Mouse (Mus musculus): ENCODE data around the gene Asic1. TPM values are rescaled to one million over a fixed set of nuclear protein-coding genes. Genes with fewer than 3 reads are reported as not detected.
"Not testable (repeated sequence)": the region's sequence is repeated elsewhere in the genome, so short reads cannot be mapped to it uniquely, and the experiment has no call there.

Asic1 gene
- total RNA-seq, 2 experiments from 2014 or later, result 0.48 to 0.55 TPM

DNA sequence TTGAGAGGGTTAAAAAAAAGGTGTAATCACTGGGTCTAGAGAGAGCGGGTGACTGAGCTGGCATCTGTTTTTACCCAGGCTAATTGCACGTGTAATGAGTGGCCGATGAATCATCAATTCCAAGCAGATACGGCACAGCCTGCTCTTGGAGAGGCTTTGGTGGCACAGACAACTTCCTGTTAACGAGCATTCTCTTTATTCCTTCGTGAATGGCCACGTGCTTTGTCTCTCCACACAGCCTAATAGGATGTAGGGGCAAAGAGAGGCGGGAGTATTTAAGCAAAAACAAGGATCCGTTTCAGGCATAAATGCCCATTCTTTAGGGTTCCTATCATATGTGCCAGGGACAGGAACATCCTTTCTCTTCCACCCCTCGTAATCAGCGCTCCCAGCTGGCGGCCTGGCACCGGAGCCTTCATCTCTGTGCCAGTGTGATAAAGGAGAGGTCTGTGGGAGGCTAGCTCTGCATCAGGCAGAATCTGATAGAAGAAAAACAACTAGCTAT lies 45.2 kb downstream of the Asic1 start:
- intact Hi-C loops (cut with DNase I), result loop anchor here (2.0 to 5.0 kb wide), 2 partner anchors 63 to 187 kb away; no protein-coding TSS in a partner anchor
- DNase-seq (ENCODE audit: low spot score), result no peak

DNA sequence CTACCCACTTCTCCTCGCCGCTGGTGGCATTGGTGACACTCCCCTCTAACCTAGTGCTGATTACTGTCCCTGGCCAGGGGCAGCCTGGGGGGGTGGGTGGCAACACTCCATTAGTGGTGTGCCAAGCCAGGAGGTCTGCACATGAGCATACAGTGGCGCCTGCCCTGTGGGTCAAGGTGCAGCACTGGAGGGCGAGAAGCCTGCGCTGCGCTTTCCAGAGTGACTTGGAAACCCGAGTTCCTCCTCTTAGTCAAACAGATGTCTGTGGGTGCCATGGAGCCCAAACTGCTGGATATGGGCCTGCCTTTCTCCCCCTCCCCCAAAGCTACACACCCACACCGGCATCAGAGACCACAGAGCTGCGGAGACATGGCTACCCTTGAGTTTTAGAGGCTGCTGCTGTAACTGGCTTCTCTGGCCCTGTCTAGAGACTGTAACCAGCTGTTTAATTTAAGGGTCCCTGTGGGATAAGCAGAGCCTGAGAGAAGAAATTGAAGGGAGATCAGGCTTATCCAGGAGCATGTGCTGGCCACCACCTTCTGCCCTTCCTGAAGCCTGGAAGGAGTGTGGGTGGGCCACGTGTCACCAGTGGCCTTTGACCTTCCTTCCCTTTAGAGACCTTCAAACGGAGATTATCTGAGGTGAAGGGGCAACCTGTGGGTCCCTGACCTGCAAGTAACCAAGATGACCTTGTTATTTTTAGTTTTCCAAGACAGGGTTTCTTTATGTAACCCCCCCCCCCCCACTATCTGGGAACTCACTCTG lies 46.0 kb downstream of the Asic1 start:
- DNase-seq (ENCODE audit: low spot score), result no peak
- intact Hi-C loops (cut with DNase I), result loop anchor here (2.0 to 5.0 kb wide), 2 partner anchors 63 to 186 kb away; no protein-coding TSS in a partner anchor

DNA sequence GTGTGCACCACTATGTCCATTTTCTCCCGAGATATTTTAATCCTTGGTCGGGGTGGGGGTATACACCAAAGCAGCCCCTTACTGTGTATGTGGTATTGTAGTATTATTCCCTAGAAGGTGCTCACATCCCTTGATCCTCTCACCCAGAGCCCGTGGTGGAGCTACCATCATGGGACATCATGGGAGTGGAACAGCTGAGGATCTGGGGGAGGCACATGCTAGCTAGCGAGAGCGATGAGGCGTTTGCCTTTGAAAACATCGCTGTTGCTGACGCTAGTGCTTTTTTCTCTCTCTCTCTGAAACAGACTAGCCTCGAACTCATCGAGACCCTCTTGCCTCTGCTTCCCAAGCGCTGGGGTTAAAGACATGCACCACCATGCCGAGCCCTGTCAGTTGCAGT lies 46.6 kb downstream of the Asic1 start:
- intact Hi-C loops (cut with DNase I), result loop anchor here (5.0 kb wide), 1 partner anchor 185 kb away; no protein-coding TSS in a partner anchor
- no peak for DNase-seq (ENCODE audit: low spot score)

DNA sequence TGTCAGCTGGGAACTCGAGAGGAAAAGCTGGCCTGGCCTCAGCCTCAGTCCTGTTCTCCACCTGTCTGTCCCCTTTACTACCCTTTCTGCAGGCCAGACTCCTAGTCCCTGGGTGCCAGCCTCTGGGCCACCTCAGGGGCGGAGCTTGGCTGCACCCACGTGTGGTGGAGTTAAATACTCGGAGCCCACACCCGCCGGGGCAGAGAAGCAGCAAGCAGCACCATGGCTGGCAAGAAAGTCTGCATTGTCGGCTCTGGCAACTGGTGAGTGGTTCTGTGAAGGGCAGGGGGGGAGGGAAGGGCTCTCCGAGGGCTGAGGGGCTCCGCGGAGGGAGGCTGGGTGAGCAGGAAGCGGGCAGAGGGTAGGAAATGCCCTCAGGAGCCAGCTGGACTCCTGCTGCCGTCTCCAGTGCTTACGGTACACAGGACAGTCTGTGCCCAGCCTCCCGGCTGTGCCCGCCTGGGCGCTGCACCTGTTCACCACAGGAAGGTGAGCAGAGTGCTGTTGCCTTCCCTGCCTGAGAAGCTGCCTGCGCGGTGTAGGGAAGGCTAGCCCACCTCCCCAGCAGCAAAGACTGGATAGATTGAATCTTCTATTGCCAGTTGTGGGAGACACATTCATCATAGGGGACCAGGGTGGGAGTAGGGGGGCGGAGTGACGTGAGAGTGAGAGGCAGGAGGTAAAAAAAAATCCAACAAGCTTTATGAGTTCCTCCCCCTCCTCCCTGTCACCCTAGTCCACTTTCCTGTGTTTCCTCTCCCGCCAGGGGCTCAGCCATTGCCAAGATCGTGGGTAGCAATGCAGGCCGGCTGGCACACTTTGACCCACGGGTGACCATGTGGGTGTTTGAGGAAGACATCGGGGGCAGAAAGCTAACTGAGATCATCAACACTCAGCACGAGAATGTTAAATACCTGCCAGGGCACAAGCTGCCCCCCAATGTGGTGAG lies 47.5 kb downstream of the Asic1 start, which contains the start of gene Gpd1:
Gene Gpd1 (plus strand): TSS at position 130 of the 949 bp plus-strand sequence.
- intact Hi-C loops (cut with DNase I), result loop anchor here (5.0 kb wide), 1 partner anchor 185 kb away; no protein-coding TSS in a partner anchor

DNA sequence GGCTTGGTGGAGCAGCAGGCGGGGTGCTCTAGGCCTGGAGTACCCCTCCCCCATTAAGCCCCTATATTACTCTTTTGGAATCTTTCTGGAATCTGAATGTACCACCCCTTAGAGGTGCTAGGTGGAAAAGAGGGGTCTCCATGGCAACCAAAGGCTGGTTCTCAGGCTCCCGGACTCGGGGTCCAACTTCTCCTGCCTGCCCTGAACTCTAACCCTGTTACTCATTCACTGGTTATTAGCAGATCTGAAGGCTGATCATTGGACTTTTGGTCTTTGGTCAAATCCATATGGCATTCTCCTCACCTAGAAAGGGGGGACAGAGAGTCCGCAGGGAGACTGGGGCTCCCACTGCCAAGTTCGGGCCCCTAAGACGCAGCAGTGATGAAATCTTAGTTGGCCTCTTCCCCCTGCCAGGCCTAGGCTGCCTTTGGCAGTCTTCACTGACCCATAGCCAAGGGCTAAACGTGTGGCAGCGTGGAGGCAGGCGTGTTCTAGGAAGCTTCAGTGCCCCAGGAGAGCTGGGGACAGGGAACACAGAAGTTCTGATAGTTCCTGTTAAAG lies 48.4 kb downstream of the Asic1 start:
- DNase-seq (ENCODE audit: low spot score), result no peak
- intact Hi-C loops (cut with DNase I), result loop anchor here (5.0 kb wide), 1 partner anchor 184 kb away; no protein-coding TSS in a partner anchor

More for the DNA sequence above, 47.5 kb downstream of the Asic1 start, which contains the start of gene Gpd1:
- peak; percentile 29 for DNase-seq (ENCODE audit: low spot score)

DNA sequence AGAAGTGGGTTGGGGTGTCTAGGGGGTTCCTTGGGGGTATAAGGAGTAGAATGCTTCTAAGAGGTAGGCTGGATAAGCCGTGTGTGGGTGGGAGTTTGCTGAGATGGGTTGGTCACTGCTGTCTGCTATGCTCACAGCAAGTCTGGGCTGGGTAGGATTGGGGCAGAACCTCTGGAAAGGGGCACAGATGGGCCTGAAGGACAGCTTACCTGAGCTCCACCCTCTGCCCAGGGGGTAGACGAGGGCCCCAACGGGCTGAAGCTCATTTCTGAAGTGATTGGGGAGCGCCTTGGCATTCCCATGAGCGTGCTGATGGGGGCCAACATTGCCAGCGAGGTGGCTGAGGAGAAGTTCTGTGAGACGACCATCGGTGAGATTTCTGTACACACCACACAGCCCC lies 49.7 kb downstream of the Asic1 start:
- intact Hi-C loops (cut with DNase I), result loop anchor here (5.0 kb wide), 1 partner anchor 182 kb away; no protein-coding TSS in a partner anchor
- no peak for DNase-seq (ENCODE audit: low spot score)

DNA sequence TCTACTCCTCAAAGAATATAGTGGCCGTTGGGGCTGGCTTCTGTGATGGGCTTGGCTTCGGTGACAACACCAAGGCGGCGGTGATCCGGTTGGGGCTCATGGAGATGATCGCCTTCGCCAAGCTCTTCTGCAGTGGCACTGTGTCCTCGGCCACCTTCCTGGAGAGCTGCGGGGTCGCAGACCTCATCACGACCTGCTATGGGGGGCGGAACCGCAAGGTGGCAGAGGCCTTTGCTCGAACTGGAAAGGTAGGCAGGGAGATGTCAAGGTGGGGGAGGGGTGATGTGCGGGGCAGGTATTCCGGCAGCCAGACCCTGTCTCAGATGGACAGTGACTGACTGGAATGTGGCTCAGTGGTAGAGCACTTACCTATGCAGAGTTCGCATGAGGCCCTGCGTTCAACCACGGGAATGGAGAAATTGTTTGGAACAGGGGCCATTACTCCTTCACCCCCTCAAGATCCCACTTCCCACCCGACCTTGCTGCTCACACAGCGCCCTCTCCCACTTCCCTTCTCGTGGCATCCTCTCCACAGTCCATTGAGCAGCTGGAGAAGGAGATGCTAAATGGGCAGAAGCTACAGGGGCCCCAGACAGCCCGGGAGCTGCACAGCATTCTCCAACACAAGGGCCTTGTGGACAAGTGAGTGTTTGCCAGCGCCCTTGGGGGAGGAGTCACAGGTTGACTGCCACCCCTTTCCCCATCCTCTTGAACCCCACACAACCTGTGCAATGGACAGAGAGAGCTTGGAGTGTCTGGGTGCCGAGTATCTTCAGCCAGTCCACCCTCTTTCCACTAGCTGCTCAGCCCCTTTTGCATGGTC lies 52.0 kb downstream of the Asic1 start:
- DNase-seq (ENCODE audit: low spot score), result no peak
- intact Hi-C loops (cut with DNase I), result no loop called here

DNA sequence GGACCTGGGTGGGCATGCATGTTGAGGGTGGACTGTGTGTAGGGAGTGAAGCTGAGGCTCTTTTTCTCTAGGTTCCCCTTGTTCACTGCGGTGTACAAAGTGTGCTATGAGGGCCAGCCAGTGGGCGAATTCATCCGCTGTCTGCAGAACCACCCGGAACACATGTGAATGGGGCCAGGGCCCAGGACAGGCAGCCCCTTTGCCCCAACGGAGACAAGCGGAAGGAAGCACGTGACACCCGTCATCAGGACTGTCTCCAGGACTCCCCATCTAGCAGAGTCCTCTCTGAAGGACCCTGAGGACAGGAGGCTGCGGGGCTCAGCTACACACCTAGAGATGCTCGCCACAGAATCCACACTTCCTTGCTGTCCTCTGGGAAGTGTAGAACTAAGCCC lies 52.9 kb downstream of the Asic1 start:
- intact Hi-C loops (cut with DNase I), result no loop called here
- DNase-seq (ENCODE audit: low spot score), result no peak

DNA sequence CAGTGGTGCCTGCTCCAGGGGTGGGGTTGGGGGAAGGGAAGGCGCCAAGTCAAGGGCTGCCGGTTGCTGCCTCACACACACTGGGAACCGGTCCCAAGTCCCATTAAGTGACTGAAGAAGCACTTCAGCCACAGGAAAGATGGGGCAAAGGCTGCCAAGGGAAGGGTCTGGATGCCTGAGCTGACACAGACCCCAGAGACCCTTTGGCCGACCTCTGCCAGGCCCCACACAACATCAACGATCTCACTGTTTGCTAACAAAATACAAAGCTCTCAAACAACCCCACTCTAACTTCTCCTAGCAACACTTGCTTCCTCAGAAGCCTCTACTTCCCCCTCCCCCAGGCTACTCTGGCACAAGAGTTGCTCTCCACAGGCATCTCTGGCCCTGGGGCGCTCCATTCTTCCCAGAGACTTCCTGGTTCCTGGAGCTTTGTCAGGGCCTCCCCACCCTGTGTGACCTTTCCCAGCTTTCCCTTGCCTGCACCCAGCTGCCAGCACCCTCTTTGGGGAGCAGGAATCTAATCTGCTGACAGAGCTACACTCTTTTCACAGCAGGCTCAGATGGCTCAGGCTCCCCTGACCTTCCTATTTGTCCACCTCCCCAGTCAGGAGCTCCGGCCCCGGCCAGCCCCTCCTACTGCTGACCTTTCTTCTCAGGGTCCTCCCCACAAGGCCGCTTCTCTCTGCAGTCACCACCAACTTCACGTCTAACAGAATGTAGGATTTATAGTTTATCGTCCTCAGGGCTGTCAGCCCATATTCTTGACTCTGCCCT lies 53.5 kb downstream of the Asic1 start:
- intact Hi-C loops (cut with DNase I), result loop anchor here (2.0 kb wide), 1 partner anchor 55 kb away; no protein-coding TSS in a partner anchor
- DNase-seq (ENCODE audit: low spot score), result peak; percentile 70

DNA sequence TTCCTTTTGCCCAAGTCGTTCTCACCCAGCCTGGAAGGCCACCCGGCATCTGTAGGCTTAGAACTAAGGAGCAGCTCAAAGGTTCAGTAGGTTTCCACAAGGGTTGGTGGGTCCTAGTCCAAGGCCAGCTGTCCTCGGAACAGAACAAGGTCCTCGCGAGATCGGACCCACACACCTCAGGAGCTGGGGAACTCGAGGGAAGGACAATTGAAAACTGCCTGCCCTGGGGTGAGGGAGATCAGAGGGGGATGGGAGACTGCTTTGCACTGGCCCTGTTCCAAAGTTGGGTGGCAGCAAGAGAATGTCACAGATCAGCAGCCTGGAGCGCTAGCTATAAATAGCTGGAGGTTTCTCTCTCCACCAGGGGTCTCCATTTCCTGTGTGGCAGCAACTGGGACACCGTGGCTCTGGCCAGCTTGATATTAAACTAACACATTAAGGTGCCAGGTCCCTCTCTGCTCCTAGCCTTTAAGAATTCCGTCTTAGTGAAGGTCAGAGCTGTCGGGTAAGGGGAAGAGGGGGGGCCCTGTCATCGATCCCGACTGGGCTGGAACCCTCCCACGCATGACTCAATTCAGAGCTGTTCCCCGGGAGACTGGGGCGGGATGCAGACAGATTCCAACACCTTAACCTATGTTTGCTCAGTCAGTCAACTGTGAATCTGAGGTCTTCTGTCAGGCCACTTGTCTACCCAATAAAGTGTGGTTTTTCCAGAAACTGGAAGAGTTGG lies 54.3 kb downstream of the Asic1 start:
- DNase-seq (ENCODE audit: low spot score), result peak; percentile 54
- intact Hi-C loops (cut with DNase I), result loop anchor here (2.0 kb wide), 1 partner anchor 54 kb away; no protein-coding TSS in a partner anchor

DNA sequence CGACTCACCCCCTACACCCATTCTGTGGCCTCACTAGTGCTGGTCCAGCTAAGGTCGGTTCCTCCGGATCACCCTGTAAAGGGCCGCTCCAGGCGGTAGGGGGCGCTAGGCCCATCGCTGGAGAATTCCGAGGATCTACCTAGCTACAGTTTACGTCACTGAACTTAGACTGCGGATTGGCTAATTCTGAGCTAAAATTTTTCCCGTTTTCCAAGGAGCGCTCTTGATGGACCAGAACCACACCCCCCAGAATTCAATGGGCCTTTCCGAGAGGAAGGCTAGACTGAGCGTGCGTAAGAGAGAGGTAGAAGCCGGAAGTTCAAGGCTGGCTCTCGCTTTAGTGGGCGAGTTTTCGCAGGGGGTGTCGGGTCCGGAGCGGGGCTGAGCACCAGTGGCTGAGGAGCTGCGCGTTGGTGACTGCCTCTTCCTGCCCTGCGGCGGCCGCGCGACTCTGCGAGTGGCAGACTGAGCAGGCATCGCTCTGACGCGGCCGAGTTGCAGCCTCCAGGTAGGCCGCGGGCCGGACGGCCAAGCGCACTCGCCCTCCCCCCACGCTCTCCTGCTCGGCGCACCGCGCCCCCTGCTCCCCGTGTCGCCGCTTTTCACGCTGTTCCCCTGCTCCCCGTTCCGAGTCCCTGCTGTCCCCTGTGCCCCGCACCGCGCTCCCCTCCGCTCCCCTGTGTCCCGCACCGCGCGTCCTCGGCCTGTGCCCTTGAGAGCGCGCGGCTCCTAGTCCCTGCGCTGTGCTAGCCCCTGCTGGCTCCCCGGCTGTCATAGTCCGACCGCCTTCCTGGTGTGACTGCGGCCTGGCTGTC lies 55.4 kb downstream of the Asic1 start, which contains the start of gene Cox14:
Gene Cox14 (plus strand): TSS at position 278 of the 815 bp plus-strand sequence.
- intact Hi-C loops (cut with DNase I), result loop anchor here (2.0 kb wide), 1 partner anchor 53 kb away; no protein-coding TSS in a partner anchor

DNA sequence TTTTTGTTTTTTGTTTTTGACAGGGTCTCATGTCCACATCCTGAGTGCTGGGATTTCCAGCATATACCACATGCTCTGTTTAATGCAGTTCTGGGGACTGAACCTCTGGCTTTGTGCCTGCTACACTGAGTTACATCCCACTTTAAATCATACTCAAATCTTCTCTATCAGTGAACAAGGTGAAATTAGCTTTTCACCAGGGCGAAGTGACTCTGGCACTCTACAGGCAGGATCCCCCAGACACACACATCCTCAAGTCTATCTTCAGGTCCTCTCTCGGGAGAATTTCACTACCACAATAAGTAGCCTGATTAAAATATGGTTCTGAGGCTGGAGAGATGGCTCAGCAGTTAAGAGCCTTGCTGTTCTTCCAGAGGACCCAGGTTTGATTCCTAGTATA lies 56.4 kb downstream of the Asic1 start:
- DNase-seq (ENCODE audit: low spot score), result no peak
- intact Hi-C loops (cut with DNase I), result no loop called here

More for the DNA sequence above, 55.4 kb downstream of the Asic1 start, which contains the start of gene Cox14:
- peak; percentile 92 for DNase-seq (ENCODE audit: low spot score)

DNA sequence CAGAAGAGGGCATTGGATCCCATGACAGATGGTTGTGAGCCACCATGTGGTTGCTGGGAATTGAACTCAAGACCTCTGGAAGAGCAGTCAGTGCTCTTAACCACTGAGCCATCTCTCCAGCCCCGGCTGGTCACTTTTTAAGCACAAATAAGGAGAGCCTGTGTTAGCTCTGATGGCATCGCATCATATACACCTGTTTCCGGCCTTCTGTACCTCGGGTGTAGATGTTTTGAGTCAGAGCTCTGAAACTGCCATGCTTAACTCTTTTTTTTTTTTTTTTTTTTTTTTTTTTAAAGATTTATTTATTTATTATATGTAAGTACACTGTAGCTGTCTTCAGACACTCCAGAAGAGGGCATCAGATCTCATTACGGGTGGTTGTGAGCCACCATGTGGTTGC lies 56.9 kb downstream of the Asic1 start:
- intact Hi-C loops (cut with DNase I); DNase-seq (ENCODE audit: low spot score): not testable (repeated sequence)

DNA sequence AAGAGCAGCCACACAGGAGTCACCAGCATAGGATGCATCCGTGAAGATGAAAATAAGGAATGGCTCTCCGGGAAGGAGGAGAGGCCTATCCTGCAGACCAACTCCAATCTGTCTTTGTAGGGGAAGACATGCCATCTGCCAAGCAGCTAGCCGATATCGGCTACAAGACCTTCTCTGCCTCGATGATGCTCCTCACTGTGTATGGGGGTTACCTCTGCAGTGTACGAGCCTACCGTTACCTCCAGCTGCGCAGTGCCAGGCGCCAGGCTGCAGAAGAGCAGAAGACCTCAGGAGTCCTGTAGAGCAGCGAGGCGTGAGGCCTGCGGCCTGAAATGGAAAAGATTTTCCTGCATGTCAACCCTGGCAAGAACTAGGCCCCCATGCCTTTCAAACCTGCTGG lies 57.4 kb downstream of the Asic1 start:
- no peak for DNase-seq (ENCODE audit: low spot score)
- intact Hi-C loops (cut with DNase I), result no loop called here

DNA sequence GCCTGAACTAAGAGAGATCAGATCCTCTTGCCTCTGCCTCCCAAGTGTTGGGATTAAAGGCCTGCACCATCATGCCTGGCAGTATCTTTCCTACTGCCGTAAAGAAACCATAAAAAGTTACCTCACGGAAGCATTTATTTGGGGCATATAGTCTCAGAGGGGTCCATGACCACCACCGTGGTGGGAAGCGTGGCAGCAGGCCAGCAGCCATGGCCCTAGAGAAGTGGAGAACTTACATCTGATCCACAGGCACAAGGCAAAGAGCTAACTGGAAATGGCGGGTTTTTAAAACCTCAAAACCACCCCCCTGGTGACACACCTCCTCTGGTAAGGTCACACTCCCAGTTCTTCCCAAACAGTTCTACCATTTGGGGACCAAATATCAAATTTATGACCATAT lies 58.0 kb downstream of the Asic1 start:
- intact Hi-C loops (cut with DNase I), result no loop called here
- DNase-seq (ENCODE audit: low spot score), result no peak

DNA sequence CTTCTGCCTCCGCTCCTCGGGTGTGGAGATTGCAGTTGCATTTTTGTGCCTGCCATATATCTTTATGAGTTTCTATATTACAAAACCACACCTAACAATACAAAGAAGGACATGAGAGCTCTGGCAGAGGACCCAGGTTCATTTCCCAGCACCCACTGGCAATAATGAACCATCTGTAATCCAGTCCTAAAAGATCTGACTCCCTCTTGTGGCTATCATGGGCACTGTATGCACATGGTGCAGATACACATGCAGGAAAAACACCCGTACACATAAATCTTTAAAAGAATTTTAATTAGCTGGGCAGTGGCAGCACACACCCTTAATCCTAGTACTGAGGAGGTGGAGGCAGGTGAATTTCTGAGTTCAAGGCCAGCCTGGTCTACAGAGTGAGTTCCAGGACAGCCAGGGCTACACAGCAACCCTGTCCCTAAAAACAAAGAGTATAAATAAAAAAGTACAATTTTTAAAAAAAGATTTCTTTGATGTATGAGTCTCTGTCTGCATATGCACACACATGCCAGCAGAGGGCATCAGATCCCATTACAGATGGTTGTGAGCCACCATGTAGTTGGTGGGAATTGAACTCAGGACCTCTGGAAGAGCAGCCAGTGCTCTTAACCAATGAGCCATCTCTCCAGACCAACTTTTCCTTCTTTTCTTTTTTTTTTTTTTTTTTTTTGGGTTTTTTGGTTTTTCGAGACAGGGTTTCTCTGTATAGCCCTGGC lies 59.1 kb downstream of the Asic1 start:
- intact Hi-C loops (cut with DNase I), result no loop called here
- DNase-seq (ENCODE audit: low spot score), result no peak

Measured in heart, postnatal 25 days (tissue).